Mouse (Mus musculus) thymus, adult 2 months (tissue): ENCODE measurements at regions not wholly inside any gene's neighbourhood (a gene's known extent, or its start where the extent isn't known, plus 50 kb on each side); places are given as distances from the start of the nearest gene placed in this dataset.

Experiments used
- DNase-seq: peaks from one replicate; pipeline ENCODE4 v3.0.0; 2021
- H3K27ac ChIP-seq: fragments of 200-500 bp; 2 replicates; pipeline ENCODE4 v1.5.1; 2012; ENCODE audit warnings: low read length, control low read depth; ENCODE audit not compliant: control insufficient read depth, insufficient read depth
- H3K27me3 ChIP-seq: fragments of 200-500 bp; 2 replicates; pipeline ENCODE4 v1.6.1; 2012; ENCODE audit warnings: mild to moderate bottlenecking, low read length, moderate library complexity, mixed read lengths; ENCODE audit not compliant: control insufficient read depth, insufficient read depth
- H3K36me3 ChIP-seq: fragments of 200-500 bp; 2 replicates; pipeline ENCODE4 v1.6.1; 2012; ENCODE audit warnings: mild to moderate bottlenecking, low read length, moderate library complexity; ENCODE audit not compliant: control insufficient read depth, insufficient read depth
- H3K4me1 ChIP-seq: fragments of 200-500 bp; replicated peaks from 2 replicates; pipeline ENCODE4 v1.6.1; 2012; ENCODE audit warnings: low read length; ENCODE audit not compliant: control insufficient read depth, insufficient read depth
- H3K4me3 ChIP-seq: fragments of 200-500 bp; 2 replicates; pipeline ENCODE4 v1.5.1; 2012; ENCODE audit warnings: mild to moderate bottlenecking, low read length, control low read depth, moderate library complexity; ENCODE audit not compliant: control insufficient read depth, insufficient read depth
- CTCF ChIP-seq: fragments of 200-500 bp; IDR thresholded peaks from 2 replicates; pipeline ENCODE4 v1.5.1; 2012; ENCODE audit warnings: mild to moderate bottlenecking, control low read depth, low read length, moderate library complexity, borderline replicate concordance; ENCODE audit not compliant: control insufficient read depth, poor library complexity, insufficient read depth; ENCODE audit errors: extremely low read depth
- POLR2A ChIP-seq: fragments of 200-500 bp; IDR thresholded peaks from 2 replicates; pipeline ENCODE4 v1.6.1; 2012; ENCODE audit warnings: mild to moderate bottlenecking, low read length, control low read depth, moderate library complexity; ENCODE audit not compliant: control insufficient read depth, poor library complexity, insufficient read depth; ENCODE audit errors: extremely low read depth
- WGBS: fragments of 180-500 bp; shearing (Covaris S2); methylation state at CpG from one replicate; pipeline ENCODE4 v1.1.7; 2018; 5-methylcytosine and 5-hydroxymethylcytosine counted together

GRCm38 (mm10) chr14:104935956-104936355, 241.2 kb downstream of the Rbm26 start:
- Histone ChIP-seq H3K4me3 (no peak overlapping the region), H3K4me1 (no peaks in the 10 kb centered on the region), H3K36me3 (no peaks in the 10 kb centered on the region), H3K27ac (no peak overlapping the region), H3K27me3 (no peaks in the 10 kb centered on the region)
- WGBS, result 94% methylated on average over 11 of the region's 11 CpGs
- no peak for DNase-seq
- no peak for TF ChIP-seq POLR2A
- no peak for TF ChIP-seq CTCF

GRCm38 (mm10) chr14:104905706-104906105, 271.4 kb downstream of the Rbm26 start:
- Histone ChIP-seq H3K27me3 (no peaks in the 10 kb centered on the region), H3K27ac (no peak overlapping the region), H3K4me1 (no peaks in the 10 kb centered on the region), H3K36me3 (no peaks in the 10 kb centered on the region), H3K4me3 (no peak overlapping the region)
- DNase-seq, result no peak
- no peak for TF ChIP-seq POLR2A
- TF ChIP-seq CTCF, result no peak

- 87% methylated on average over 10 of the region's 10 CpGs for WGBS
- Histone ChIP-seq H3K4me1 (no peaks in the 10 kb centered on the region), H3K27ac (no peak overlapping the region), H3K27me3 (no peaks in the 10 kb centered on the region), H3K36me3 (no peaks in the 10 kb centered on the region), H3K4me3 (no peak overlapping the region)
- DNase-seq, result no peak
- TF ChIP-seq POLR2A (no peak), CTCF (no peak)
These were observed 274.8 kb downstream of the Rbm26 start for GRCm38 (mm10) chr14:104902120-104903027.

- 17% methylated on average over 11 of the region's 11 CpGs for WGBS
- TF ChIP-seq CTCF (no peak), POLR2A (no peak)
- Histone ChIP-seq H3K27me3 (no peaks in the 10 kb centered on the region), H3K4me1 (no peaks in the 10 kb centered on the region), H3K4me3 (no peak overlapping the region), H3K27ac (no peak overlapping the region), H3K36me3 (no peaks in the 10 kb centered on the region)
- no peak for DNase-seq
These were observed 276.1 kb downstream of the Rbm26 start for GRCm38 (mm10) chr14:104901072-104901471.

- TF ChIP-seq CTCF (no peak), POLR2A (no peak)
- no peaks in the 10 kb centered on the region for H3K36me3 ChIP-seq
- DNase-seq, result no peak
- no peak overlapping the region for H3K4me3 ChIP-seq
- 84% methylated on average over 3 of the region's 3 CpGs for WGBS
- H3K27ac ChIP-seq, result no peak overlapping the region
- no peaks in the 10 kb centered on the region for H3K4me1 ChIP-seq
- H3K27me3 ChIP-seq, result no peaks in the 10 kb centered on the region
These were observed 305.9 kb downstream of the Rbm26 start for GRCm38 (mm10) chr14:104871203-104871602.

GRCm38 (mm10) chr14:104867540-104867939, 309.6 kb downstream of the Rbm26 start:
- Histone ChIP-seq H3K27ac (no peak overlapping the region), H3K36me3 (no peaks in the 10 kb centered on the region), H3K4me3 (no peak overlapping the region), H3K27me3 (no peaks in the 10 kb centered on the region), H3K4me1 (no peaks in the 10 kb centered on the region)
- WGBS, result 87% methylated on average over 6 of the region's 6 CpGs
- TF ChIP-seq POLR2A, result no peak
- no peak for TF ChIP-seq CTCF
- DNase-seq, result no peak

- DNase-seq, result no peak
- Histone ChIP-seq H3K27ac (no peak overlapping the region), H3K27me3 (no peaks in the 10 kb centered on the region), H3K4me3 (no peak overlapping the region), H3K4me1 (no peaks in the 10 kb centered on the region), H3K36me3 (no peaks in the 10 kb centered on the region)
- WGBS, result 91% methylated on average over 9 of the region's 9 CpGs
- no peak for TF ChIP-seq POLR2A
- no peak for TF ChIP-seq CTCF
These were observed 313.2 kb downstream of the Rbm26 start for GRCm38 (mm10) chr14:104863881-104864280.
